Mouse (Mus musculus) midbrain, embryonic 12.5 days (tissue): ENCODE data around the gene Eya4. TPM values are rescaled to one million over a fixed set of nuclear protein-coding genes. Genes with fewer than 3 reads are reported as not detected.

Experiments used
- ATAC-seq: fragments of 200-750 bp; cut with Nextera tagmentation; 2 replicates; pipeline ENCODE4 v1.8.0; 2017; ENCODE audit warnings: low read depth, moderate TSS enrichment, moderate library complexity; ENCODE audit not compliant: low FRiP score
- H3K27ac ChIP-seq: fragments of 300-500 bp; sonication (generic); replicated peaks from 2 replicates; pipeline ENCODE4 v1.5.1; 2016; ENCODE audit warnings: mild to moderate bottlenecking
- H3K27me3 ChIP-seq: fragments of 300-500 bp; sonication (generic); 2 replicates; pipeline ENCODE4 v1.6.1; 2016; ENCODE audit warnings: mild to moderate bottlenecking
- H3K36me3 ChIP-seq: fragments of 300-500 bp; sonication (generic); 2 replicates; pipeline ENCODE4 v1.6.1; 2016
- H3K4me1 ChIP-seq: fragments of 300-500 bp; sonication (generic); 2 replicates; pipeline ENCODE4 v1.6.1; 2016
- H3K4me2 ChIP-seq: fragments of 300-500 bp; sonication (generic); replicated peaks from 2 replicates; pipeline ENCODE4 v1.6.1; 2016; ENCODE audit warnings: mild to moderate bottlenecking, moderate library complexity
- H3K4me3 ChIP-seq: fragments of 300-500 bp; sonication (generic); 2 replicates; pipeline ENCODE4 v1.5.1; 2016; ENCODE audit warnings: mild to moderate bottlenecking
- H3K9ac ChIP-seq: fragments of 300-500 bp; sonication (generic); replicated peaks from 2 replicates; pipeline ENCODE4 v1.6.1; 2016; ENCODE audit warnings: mild to moderate bottlenecking, moderate library complexity
- H3K9me3 ChIP-seq: fragments of 300-500 bp; sonication (generic); 2 replicates; pipeline ENCODE4 v1.6.1; 2016; ENCODE audit warnings: mild to moderate bottlenecking
- WGBS: fragments of 180-500 bp; shearing (Covaris S2); methylation state at CpG from one replicate; pipeline ENCODE4 v1.1.7; 2016; 5-methylcytosine and 5-hydroxymethylcytosine counted together
- polyA plus RNA-seq: library from polyadenylated mRNA; unstranded; fragments of >200 nt; fragmentation: Nextera tagmentation; extraction: Ambion mirVana; gene quantifications from 2 replicates; pipeline ENCODE4 v1.2.1, GENCODE M21; 2016

The Eya4 gene
- polyA plus RNA-seq, 1 experiment from 2014 or later: 2.3 TPM

DNA sequence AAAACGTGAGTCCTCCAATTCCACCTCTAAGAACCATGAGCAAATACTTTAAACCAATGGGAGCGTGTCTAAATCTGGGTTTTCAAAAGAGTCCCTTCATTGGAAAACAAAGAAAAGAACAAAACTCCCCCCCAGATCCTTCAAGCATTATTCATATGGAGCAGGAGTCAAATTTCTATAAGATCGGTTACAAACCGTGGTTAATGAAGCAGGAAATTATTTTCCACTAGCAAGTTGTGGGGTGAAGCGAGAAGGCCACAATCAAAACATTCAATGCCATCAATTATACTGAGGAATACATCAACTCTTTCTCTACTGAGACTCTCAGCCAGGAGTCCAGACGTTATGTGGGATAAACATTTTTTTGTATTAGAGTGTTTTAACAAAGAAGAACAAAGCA lies 171.3 kb downstream of the Eya4 start:
- no peaks in the 10 kb centered on the region for H3K9me3 ChIP-seq
- no peak overlapping the region for H3K27ac ChIP-seq
- H3K27me3 ChIP-seq: no peaks in the 10 kb centered on the region
- H3K9ac ChIP-seq: no peak overlapping the region
- no peak overlapping the region for H3K4me3 ChIP-seq
- WGBS: 23% methylated on average over 6 of the region's 6 CpGs
- H3K4me2 ChIP-seq: no peak overlapping the region
- no peaks in the 10 kb centered on the region for H3K36me3 ChIP-seq
- no peak for ATAC-seq
- H3K4me1 ChIP-seq: peaks cover 8% of the 10 kb centered on the region

DNA sequence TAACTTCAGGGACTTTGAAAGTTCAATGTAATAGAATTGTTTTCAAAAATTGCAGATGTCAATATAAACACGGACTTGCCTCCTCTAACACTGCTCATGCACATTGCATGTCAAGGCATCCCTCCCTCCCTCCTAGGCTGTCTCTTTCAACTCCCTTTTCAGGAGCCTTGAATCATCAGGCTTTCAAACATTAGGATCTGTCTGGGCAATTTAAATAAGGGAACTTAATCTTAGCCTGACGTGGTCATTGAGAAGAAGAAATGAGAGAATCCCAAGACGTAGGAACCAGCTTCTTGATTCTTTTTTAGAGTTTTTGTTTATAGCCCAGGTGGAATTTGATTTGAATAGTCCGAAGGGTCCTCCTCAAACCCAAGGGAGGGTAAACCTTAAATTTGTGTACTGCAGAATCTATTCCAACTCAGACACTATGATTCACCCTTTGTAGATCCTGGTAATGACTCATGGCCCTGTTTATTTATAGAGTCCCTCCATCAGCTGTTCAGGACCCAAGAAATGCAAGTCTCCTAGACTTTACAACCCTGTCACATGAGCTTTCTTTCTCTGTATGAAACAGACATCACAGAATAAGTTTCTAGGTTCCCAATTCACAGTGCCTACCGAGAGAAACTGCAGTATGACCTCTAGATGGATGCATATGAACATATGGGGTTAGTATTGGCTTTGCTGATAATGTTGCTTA lies 173.1 kb downstream of the Eya4 start:
- Histone ChIP-seq H3K27me3 (no peaks in the 10 kb centered on the region), H3K9me3 (no peaks in the 10 kb centered on the region), H3K4me2 (no peak overlapping the region), H3K4me1 (peaks cover 8% of the 10 kb centered on the region), H3K27ac (no peak overlapping the region), H3K4me3 (no peak overlapping the region), H3K9ac (no peak overlapping the region), H3K36me3 (no peaks in the 10 kb centered on the region)
- no peak for ATAC-seq
- WGBS: 77% methylated on average over 5 of the region's 5 CpGs

DNA sequence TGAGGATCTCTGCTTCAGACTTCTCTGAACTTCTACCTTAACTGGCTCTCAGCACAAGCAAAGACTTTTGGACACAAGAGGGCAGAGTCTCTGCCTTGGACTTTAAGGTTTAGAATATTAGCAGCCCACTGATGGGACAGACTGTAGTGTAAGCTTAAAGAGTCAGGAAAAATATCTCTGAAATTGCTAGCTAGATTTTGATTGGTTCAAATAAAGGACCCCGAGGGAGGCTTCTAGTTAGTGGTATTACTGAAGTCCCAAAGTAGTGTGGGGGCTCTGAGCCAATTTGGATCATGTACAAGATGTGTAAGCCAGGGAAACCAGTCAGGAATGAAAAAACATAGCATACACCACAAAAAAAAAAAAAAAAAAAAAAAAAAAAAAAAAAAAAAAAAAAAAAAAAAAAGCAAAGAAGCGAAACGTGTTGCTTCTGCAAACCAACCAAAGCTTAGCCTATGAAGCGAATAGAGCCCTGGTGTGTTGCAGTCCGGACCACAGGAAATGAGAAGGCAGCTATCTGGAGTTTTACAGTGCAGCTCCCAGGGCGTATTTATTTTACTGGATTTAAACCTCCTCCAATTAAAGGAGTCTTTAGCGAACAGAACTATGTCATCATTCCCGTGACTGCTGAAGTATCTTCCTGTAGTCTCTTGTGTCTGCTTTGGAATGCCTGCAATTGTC lies 173.8 kb downstream of the Eya4 start:
- H3K27me3 ChIP-seq: no peaks in the 10 kb centered on the region
- WGBS: 79% methylated on average over 8 of the region's 8 CpGs
- no peak for ATAC-seq

DNA sequence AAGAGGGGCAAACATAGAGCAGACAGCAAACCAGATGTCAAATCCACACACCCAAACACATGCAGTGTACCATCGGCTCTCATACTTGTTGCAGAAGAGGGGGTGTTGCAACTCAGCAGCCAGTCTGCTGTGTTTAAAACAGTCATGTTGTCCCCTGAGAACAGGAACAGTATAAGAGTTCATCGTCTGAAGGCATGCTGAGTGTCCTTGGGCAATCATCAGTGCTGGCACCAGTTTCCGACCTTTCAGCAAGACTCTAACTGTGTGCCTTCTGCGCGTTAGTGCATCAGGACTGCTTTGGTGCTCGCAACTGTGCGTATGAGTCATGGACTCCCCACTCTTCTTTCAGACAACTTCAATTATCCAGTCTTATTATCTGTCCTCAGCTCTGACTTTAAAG lies 179.0 kb downstream of the Eya4 start:
- ATAC-seq: no peak
- Histone ChIP-seq H3K9me3 (no peaks in the 10 kb centered on the region), H3K4me1 (no peaks in the 10 kb centered on the region), H3K36me3 (no peaks in the 10 kb centered on the region), H3K4me2 (no peak overlapping the region), H3K27me3 (no peaks in the 10 kb centered on the region), H3K9ac (no peak overlapping the region), H3K4me3 (no peak overlapping the region), H3K27ac (no peak overlapping the region)
- WGBS: 90% methylated on average over 7 of the region's 7 CpGs

More for the DNA sequence above, 173.8 kb downstream of the Eya4 start:
- Histone ChIP-seq H3K4me2 (no peak overlapping the region), H3K4me3 (no peak overlapping the region), H3K4me1 (peaks cover 8% of the 10 kb centered on the region), H3K36me3 (no peaks in the 10 kb centered on the region), H3K9me3 (no peaks in the 10 kb centered on the region), H3K9ac (no peak overlapping the region), H3K27ac (no peak overlapping the region)

DNA sequence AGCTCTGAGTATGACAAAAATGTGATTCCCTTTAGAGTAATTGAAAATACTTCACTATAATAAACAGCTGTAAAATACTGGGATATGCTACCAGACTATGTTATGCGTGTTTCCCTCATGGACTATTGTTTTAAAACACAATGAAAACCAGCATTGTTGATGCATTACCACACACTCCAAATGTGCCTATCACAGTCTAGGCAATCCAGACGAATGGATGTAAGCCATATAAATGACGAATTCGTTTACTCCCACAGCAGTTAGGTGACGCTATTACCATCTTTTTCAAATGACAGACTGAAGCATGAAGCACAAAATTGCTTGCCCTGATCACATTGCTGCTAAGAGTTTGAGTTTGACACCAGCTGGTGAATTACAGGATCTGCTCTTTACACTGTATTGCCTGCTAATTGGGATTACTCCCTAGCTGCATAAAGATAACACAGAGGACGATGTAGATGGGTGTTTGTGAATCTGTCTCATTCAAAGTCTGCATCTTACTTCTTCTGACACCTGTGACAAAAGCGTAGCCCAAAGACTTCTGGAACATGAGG lies 185.4 kb downstream of the Eya4 start:
- Histone ChIP-seq H3K4me3 (no peak overlapping the region), H3K4me2 (no peak overlapping the region), H3K27me3 (no peaks in the 10 kb centered on the region), H3K4me1 (peaks cover 7% of the 10 kb centered on the region; the same call in 1 of the 2 replicates), H3K27ac (no peak overlapping the region), H3K9me3 (no peaks in the 10 kb centered on the region), H3K36me3 (no peaks in the 10 kb centered on the region), H3K9ac (no peak overlapping the region)
- 77% methylated on average over 7 of the region's 7 CpGs for WGBS
- no peak for ATAC-seq

DNA sequence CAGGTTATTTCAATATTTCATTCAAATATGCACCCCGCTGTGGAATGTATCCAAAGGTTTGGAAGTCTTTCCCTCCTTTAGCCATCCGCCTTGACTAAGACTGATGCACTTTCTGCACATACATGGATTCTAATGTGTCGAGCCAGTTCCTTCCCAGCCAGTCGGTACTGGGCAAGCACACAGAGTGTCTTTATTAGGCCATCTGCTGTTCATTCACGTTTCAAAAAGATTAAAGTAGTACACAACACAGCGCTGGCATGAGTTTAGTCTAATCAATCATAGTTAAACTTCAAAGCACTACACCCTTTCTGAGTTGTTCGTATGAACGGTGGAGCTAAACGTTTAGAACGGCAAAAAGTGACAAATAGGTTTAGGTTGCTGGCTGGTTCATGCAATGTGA lies 190.7 kb downstream of the Eya4 start:
- WGBS: 74% methylated on average over 10 of the region's 10 CpGs
- ATAC-seq: no peak

DNA sequence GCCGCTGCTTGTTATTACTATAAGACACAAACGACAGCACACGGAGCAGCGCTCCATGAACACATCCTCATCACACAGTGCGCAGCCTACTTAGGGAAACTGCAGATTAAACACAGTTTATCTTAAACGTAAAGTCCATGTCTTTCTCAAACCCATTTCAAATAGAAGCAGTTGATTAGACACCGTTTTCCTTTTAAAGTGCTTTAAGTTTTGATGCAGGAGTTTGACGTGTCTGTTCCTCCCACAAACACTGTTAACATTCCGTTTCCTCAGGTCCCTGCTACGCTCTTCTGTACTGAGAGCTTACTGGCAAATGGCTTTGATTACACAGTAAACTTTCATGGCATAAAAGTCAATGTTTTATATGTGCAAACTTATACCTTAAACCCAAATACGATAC lies 191.4 kb downstream of the Eya4 start:
- Histone ChIP-seq H3K36me3 (no peaks in the 10 kb centered on the region), H3K27ac (no peak overlapping the region), H3K9ac (no peak overlapping the region), H3K9me3 (no peaks in the 10 kb centered on the region), H3K27me3 (no peaks in the 10 kb centered on the region), H3K4me2 (no peak overlapping the region), H3K4me3 (no peak overlapping the region), H3K4me1 (peaks cover 2% of the 10 kb centered on the region; the same call in 1 of the 2 replicates)
- 89% methylated on average over 11 of the region's 11 CpGs for WGBS
- ATAC-seq: no peak

More for the DNA sequence above, 190.7 kb downstream of the Eya4 start:
- Histone ChIP-seq H3K27ac (no peak overlapping the region), H3K9me3 (no peaks in the 10 kb centered on the region), H3K4me1 (peaks cover 2% of the 10 kb centered on the region; the same call in 1 of the 2 replicates), H3K4me2 (no peak overlapping the region), H3K27me3 (no peaks in the 10 kb centered on the region), H3K9ac (no peak overlapping the region), H3K36me3 (no peaks in the 10 kb centered on the region), H3K4me3 (no peak overlapping the region)

DNA sequence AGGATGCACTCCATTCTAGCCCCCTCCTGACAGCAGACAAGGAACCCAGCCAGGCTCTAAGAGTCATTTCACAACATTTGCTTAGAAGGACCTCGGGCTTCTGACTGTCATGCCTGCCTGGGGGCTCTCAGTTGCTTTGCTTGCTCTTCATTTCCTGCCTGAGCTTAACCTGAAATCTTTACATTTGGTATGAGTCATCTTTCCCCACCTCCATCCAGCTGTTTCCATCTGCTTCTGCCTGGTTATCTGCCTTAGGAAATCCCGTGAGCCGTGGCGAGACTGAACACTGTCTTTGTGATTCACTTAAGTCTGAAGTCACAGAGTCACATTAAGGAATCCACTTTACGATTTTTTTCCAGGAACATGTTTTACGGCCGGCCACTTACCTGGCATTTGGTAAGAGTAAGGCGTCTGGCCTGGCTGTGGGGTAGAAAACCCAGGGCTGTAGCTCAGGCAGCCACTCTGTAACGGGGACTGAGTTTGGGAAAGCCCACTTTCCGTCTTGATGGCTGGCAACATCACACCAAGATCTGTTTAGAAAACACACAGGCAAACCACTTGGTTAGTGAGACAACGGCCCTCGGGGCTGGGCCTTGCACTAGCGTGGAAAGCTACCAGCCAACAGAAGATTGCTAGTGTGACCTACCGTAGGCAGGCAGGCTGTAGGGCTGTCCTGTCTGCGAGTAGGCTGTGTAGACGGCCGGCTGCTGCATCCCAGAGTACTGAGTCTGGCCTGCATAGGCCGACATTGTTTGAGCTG lies 193.5 kb downstream of the Eya4 start:
- WGBS: 80% methylated on average over 18 of the region's 18 CpGs
- H3K9ac ChIP-seq: no peak overlapping the region
- H3K4me3 ChIP-seq: no peak overlapping the region
- no peak for ATAC-seq
- H3K9me3 ChIP-seq: no peaks in the 10 kb centered on the region
- H3K4me1 ChIP-seq: no peaks in the 10 kb centered on the region
- H3K27me3 ChIP-seq: no peaks in the 10 kb centered on the region
- H3K27ac ChIP-seq: no peak overlapping the region
- no peak overlapping the region for H3K4me2 ChIP-seq
- no peaks in the 10 kb centered on the region for H3K36me3 ChIP-seq

DNA sequence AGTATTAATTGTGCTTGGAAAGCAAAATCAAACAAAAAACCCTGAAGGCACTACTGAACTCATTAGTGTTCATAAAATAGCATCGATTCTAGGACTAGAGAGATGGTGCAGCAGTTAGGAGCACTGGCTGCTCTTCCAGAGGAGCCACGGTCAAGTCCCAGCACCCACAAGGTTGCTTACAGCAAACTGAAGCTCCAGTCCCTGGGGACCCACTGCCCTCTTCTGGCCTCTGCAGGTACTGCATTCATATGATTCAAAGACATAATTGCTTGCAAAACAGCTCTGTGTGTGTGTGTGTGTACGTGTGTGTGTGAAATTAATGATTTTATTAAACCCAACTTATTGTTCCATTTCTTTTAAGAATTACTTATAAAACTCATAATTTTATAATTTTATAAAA lies 200.2 kb downstream of the Eya4 start:
- no peaks in the 10 kb centered on the region for H3K9me3 ChIP-seq
- no peak overlapping the region for H3K9ac ChIP-seq
- no peak overlapping the region for H3K27ac ChIP-seq
- H3K4me2 ChIP-seq: no peak overlapping the region
- H3K27me3 ChIP-seq: no peaks in the 10 kb centered on the region
- no peak for ATAC-seq
- no peaks in the 10 kb centered on the region for H3K4me1 ChIP-seq
- no peak overlapping the region for H3K4me3 ChIP-seq
- 89% methylated on average over 3 of the region's 3 CpGs for WGBS
- H3K36me3 ChIP-seq: no peaks in the 10 kb centered on the region

DNA sequence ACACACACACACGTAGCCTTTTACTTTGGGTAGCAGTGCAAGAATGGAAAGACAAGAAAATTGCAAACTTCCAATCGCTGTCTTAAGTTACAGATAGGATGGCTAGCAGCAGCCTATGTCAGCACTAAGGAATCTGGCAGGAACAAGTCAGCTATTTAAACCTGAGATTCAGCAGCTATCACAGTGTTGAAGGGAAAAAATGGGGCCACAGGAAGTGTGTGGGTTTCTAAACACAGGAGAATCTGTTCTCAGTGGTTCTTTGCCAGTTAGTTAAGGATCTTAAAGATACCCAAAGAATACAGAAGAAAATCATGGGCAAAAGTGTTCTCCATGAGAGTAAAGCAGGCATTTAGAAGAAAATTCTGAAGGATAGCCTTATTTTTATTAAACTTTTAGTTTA lies 206.0 kb downstream of the Eya4 start:
- H3K36me3 ChIP-seq: no peaks in the 10 kb centered on the region
- 85% methylated on average over 2 of the region's 2 CpGs for WGBS
- no peak overlapping the region for H3K4me2 ChIP-seq
- H3K27me3 ChIP-seq: no peaks in the 10 kb centered on the region
- no peak overlapping the region for H3K27ac ChIP-seq
- H3K4me3 ChIP-seq: no peak overlapping the region
- H3K9ac ChIP-seq: no peak overlapping the region
- no peaks in the 10 kb centered on the region for H3K4me1 ChIP-seq
- ATAC-seq: no peak
- no peaks in the 10 kb centered on the region for H3K9me3 ChIP-seq

DNA sequence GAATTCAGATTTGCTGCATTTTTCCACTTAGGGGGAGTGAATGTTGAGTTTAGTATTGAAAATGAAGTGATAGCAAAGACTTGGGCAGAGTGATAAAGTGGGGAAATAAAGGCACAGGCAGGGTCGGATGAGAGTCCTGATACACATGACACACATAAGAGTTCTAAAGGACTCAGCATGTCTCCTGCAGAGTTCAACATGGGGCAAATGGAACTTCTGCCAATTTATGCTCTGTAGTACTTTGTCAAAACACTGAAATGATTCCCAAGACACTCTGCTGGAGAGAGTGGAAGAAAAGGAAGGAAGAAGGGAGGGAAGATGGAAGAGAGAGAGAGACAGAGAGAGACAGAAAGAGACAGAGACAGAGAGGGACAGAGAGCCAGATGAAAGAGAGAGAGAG lies 222.6 kb downstream of the Eya4 start:
- H3K9me3 ChIP-seq: no peaks in the 10 kb centered on the region
- 89% methylated on average over 1 of the region's 1 CpGs for WGBS

DNA sequence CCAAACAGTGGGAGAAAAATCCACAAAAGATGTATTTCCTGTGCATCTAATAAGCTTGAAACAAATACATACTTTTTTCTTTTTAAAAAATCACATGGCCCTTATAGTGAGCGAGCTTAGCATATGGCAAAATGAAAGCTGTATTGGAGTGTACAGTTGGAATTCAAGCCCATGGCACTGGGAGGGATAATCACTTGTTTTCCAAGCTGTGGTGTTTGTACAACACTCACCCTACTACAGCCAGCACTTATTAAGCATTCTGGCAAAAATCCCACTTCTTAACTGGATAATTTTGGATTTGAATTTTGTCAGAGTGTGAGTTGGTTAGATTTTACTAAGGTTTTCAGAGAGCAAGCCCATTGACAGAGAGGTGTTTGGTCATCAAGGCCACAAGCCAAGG lies 223.4 kb downstream of the Eya4 start:
- Histone ChIP-seq H3K9ac (no peak overlapping the region), H3K4me3 (no peak overlapping the region), H3K4me2 (no peak overlapping the region), H3K27me3 (no peaks in the 10 kb centered on the region), H3K9me3 (no peaks in the 10 kb centered on the region), H3K36me3 (no peaks in the 10 kb centered on the region), H3K27ac (no peak overlapping the region), H3K4me1 (peaks cover 12% of the 10 kb centered on the region)
- ATAC-seq: no peak
- WGBS: 86% methylated on average over 1 of the region's 1 CpGs

More for the DNA sequence above, 222.6 kb downstream of the Eya4 start:
- H3K4me2 ChIP-seq: no peak overlapping the region
- H3K36me3 ChIP-seq: no peaks in the 10 kb centered on the region
- H3K4me1 ChIP-seq: peaks cover 12% of the 10 kb centered on the region
- no peak for ATAC-seq
- H3K4me3 ChIP-seq: no peak overlapping the region
- H3K27me3 ChIP-seq: no peaks in the 10 kb centered on the region
- no peak overlapping the region for H3K27ac ChIP-seq
- H3K9ac ChIP-seq: no peak overlapping the region
